Mouse (Mus musculus): Measurements from ENCODE around the gene Inca1. TPM values are rescaled to one million over a fixed set of nuclear protein-coding genes. Genes with fewer than 3 reads are reported as not detected.
A peak's percentile ranks its signal among the peaks of the same experiment; 100 is the strongest.

Inca1 gene
- 0.99 and 1.4 TPM in 2 replicates for polyA plus RNA-seq (2016; fragmentation: Nextera tagmentation; extraction: Ambion mirVana)

DNA sequence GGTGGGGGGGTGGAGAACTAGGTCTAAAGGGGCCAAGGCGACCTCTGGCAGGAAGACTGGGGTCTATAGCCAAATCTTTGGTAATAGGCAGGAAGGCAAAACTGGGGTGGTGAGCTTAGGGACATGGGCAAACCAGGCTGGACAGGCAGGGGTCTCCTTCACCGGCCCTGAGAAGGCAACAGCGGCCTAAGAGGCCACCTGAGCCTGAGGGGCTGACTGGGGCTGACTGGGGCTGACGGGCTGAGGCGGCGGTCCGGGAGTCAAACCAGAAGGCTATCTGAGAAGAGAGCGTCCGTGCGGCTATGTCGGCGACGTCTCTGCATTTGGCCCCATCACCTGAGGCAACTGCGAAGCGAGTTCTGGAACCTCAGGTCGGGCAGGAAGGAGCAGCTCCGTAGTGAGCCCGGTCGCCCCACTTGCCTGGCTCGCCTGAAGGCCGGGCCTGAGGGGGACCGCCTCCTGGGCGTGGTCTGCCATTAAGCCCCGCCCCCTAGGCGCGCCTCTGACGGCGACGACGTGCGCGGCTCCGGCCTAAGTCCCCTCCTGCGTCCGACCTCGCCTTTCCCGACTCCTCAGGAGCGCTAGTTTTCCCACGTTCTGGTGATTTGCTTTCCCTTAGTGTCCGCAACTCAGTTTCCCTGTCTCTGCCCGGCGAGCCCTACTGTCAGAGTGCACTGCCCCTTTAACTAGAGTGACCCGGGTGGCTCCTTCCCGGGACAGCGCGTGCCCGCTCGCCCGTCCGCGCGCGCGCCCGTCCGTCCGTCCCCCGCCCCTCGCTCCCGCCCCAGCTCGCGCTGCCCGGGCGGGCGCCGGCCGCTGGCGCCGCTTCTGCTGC is at the start of gene Inca1, which contains the start of gene Kif1c:
Gene Inca1, minus strand, starts transcription at position 434 of the 835 bp plus-strand sequence.
Gene Kif1c, plus strand, starts transcription at position 827 of the 835 bp plus-strand sequence.
- peak; percentile 96 for ATAC-seq (ENCODE audit: low FRiP score)
- WGBS = under 1% methylated on average over 69 of the region's 69 CpGs

DNA sequence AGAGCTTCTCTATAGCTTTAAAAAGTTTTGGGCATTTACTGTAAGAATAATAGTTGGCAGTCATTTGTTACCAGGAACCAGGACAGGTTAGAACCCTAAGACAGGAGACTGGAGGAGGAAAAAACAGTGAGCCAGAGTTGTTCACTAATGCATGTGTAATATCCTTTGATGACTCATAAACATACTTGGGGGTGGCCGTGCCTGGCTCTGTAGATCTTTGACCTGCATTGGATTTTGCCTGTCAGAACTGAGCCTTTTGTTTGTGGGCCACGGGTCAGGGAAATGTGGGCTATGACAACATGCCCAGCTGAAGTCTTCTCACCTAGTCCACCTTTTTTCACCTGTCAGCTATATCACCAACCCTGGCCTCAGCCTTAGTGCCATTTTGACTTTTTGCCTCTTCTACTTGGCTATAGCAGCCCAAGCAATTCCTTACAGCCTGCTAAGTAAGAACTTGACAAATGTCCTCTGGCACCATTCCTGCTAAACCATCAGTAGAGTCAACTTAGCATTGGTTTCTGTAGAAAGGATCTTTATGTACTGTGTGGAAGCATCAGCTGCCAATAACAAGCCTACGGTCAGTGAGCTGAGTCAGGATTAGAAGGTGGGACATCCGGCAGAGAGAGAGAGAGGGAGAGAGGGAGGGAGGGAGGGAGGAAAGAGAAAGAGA is 48.1 kb upstream of the Inca1 start:
- H3K9ac ChIP-seq = no peak overlapping the region
- no peak overlapping the region for H3K4me2 ChIP-seq (replicated peaks)
- H3K27ac ChIP-seq = no peak overlapping the region
- H3K36me3 ChIP-seq = no peaks in the 10 kb centered on the region
- ATAC-seq (ENCODE audit: low FRiP score) = no peak
- no peaks in the 10 kb centered on the region for H3K9me3 ChIP-seq (replicated peaks)
- no peaks in the 10 kb centered on the region for H3K4me1 ChIP-seq
- 92% methylated on average over 4 of the region's 4 CpGs for WGBS
- H3K27me3 ChIP-seq = no peaks in the 10 kb centered on the region
- no peak overlapping the region for H3K4me3 ChIP-seq

More for the DNA sequence above, at the start of gene Inca1, which contains the start of gene Kif1c:
- H3K4me2 ChIP-seq (replicated peaks) = peak within 1 kb of the TSS; percentile 74
- no peaks in the 10 kb centered on the region for H3K27me3 ChIP-seq
- no peaks in the 10 kb centered on the region for H3K9me3 ChIP-seq (replicated peaks)
- peaks cover 12% of the 10 kb centered on the region for H3K36me3 ChIP-seq
- H3K4me3 ChIP-seq = peak within 1 kb of the TSS; percentile 91
- H3K9ac ChIP-seq = peak within 1 kb of the TSS; percentile 91
- peaks cover 27% of the 10 kb centered on the region for H3K4me1 ChIP-seq
- peak within 1 kb of the TSS; percentile 89 for H3K27ac ChIP-seq

DNA sequence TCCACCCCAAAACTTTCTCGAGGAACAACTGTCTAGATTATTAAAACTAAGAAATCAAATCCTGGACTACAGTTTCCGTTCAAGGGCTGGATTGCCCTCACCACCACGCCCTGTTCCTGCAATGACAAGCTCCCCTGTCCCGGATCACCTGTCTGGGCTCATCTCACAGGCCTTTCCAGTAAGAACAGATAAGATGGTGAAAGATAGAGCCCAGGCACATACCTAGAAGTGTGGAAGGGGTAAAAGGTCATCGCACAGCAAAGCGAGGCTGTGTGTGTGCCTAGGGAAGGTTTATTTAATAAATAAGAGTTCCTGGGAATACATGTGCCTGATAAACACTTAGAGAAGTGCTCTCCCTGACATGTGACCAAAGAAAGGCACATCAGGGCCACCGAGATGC is 45.7 kb upstream of the Inca1 start:
- no peaks in the 10 kb centered on the region for H3K4me1 ChIP-seq
- H3K4me2 ChIP-seq (replicated peaks) = no peak overlapping the region
- no peaks in the 10 kb centered on the region for H3K9me3 ChIP-seq (replicated peaks)
- no peaks in the 10 kb centered on the region for H3K27me3 ChIP-seq
- no peaks in the 10 kb centered on the region for H3K36me3 ChIP-seq
- 85% methylated on average over 7 of the region's 7 CpGs for WGBS
- H3K27ac ChIP-seq = no peak overlapping the region
- ATAC-seq (ENCODE audit: low FRiP score) = no peak
- no peak overlapping the region for H3K9ac ChIP-seq
- no peak overlapping the region for H3K4me3 ChIP-seq

DNA sequence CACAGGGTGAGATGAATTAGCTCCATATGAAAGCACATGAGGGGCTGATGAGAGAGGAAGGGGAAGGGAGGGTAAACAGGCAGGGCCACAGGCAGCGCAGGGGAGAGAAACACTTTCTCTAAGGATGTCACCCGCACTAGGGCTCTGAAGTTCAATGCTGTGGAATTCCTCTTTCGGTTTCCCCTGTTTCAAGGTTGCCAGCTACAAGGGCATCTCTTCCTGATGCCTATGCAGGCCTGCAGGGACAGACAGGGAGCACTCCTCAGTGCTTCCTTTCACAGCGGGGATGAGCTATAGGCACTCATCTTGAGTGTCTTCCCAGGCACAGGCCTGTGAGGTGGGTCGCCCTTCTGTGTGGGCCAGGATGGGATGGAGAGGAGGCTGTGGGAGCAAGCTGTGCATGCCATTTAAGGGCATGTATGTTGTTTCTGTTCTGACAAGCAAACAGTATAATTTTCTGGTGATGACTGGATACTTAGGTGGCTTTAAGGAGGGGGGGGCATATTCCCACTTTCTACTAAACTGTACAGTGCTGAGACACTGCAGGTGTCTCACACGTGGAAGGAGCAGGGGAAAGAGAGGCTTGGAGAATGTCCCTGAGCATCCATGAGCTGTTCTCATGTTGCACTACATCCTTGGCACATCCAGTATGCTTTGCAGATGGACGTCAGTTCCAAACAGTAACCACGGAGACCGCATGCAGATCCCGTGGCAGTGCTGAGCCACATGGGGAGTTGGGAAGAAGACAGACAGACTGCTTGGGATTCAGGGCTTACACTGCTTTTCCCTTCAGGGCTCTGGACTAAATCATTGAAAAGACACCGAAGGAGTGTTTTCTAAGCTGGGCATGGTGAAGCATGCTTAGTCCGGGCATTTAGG is 42.9 kb upstream of the Inca1 start:
- H3K4me2 ChIP-seq (replicated peaks) = no peak overlapping the region
- H3K4me1 ChIP-seq = no peaks in the 10 kb centered on the region
- H3K36me3 ChIP-seq = no peaks in the 10 kb centered on the region
- no peak for ATAC-seq (ENCODE audit: low FRiP score)
- WGBS = 76% methylated on average over 12 of the region's 12 CpGs
- no peak overlapping the region for H3K4me3 ChIP-seq
- H3K9me3 ChIP-seq (replicated peaks) = no peaks in the 10 kb centered on the region
- no peak overlapping the region for H3K9ac ChIP-seq
- no peaks in the 10 kb centered on the region for H3K27me3 ChIP-seq
- no peak overlapping the region for H3K27ac ChIP-seq

DNA sequence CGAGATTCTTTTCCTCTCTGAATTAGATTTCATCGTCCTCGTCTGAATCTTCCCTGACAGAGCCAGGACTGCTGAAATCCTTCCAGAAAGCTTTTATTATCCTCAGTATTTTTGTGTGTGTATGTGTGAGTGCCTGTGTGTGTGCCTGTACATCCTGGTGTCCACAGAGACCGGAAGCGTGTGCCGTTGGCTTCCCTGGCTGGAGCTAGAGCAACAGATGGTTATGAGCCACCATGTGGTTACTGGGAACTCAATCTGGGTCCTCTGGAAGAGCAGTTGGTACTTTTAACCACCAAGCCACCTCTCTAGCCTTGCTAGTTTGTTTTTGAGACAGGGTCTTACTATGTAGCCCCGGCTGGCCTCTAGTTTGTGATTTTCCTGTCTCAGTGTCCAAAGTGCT is 42.2 kb upstream of the Inca1 start:
- H3K4me3 ChIP-seq = no peak overlapping the region
- no peaks in the 10 kb centered on the region for H3K4me1 ChIP-seq
- H3K9me3 ChIP-seq (replicated peaks) = no peaks in the 10 kb centered on the region
- WGBS = 81% methylated on average over 7 of the region's 7 CpGs
- ATAC-seq (ENCODE audit: low FRiP score) = no peak
- H3K27ac ChIP-seq = no peak overlapping the region
- no peak overlapping the region for H3K4me2 ChIP-seq (replicated peaks)
- no peaks in the 10 kb centered on the region for H3K36me3 ChIP-seq
- no peak overlapping the region for H3K9ac ChIP-seq
- H3K27me3 ChIP-seq = no peaks in the 10 kb centered on the region

DNA sequence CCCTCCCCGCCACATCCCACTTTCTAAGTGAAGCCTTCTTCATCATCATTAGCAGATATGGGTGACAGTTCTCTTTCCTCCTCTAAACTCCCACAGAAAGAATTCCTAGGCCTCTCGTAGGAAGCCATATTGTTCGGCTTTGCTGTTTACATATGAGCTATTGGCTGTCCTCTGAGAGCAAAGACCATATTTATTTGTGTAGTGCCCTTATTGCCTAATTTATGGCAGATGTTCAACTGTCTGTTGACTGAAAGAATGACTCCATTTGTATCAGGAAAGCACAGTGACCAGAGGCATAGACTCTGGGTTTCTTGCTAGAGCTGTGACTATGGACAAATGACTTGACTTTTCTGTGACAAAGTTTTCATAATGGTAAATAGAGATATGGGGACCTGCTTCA is 41.6 kb upstream of the Inca1 start:
- no peaks in the 10 kb centered on the region for H3K36me3 ChIP-seq
- WGBS = 89% methylated on average over 3 of the region's 3 CpGs
- no peak overlapping the region for H3K4me2 ChIP-seq (replicated peaks)
- no peaks in the 10 kb centered on the region for H3K4me1 ChIP-seq
- ATAC-seq (ENCODE audit: low FRiP score) = no peak
- H3K4me3 ChIP-seq = no peak overlapping the region
- H3K9ac ChIP-seq = no peak overlapping the region
- no peak overlapping the region for H3K27ac ChIP-seq
- no peaks in the 10 kb centered on the region for H3K27me3 ChIP-seq
- H3K9me3 ChIP-seq (replicated peaks) = no peaks in the 10 kb centered on the region

DNA sequence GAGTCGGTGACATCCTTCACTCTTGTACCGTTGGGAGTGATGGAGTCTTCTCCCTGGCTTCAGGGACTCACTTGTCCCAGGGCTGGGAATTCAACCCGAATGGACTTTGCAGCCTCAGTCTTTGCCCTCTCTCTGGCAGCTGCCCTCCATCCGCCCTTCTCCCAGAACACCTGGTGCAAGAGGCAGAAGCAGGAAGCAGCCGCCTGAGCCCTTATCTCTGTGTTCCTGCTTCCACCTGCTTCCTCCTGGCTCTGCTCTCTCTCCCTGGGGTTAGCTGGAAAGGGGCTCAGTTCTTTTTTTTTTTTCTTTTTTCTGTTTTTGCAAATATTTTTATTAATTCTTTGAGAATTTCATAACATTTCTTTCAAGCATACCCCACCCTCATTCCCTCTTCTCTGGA is 37.8 kb upstream of the Inca1 start:
- Histone ChIP-seq H3K4me3 (no peak overlapping the region), H3K27ac (no peak overlapping the region), H3K36me3 (no peaks in the 10 kb centered on the region), H3K4me2 (replicated peaks) (no peak overlapping the region), H3K27me3 (no peaks in the 10 kb centered on the region), H3K9ac (no peak overlapping the region), H3K4me1 (no peaks in the 10 kb centered on the region), H3K9me3 (replicated peaks) (no peaks in the 10 kb centered on the region)
- ATAC-seq (ENCODE audit: low FRiP score) = no peak
- WGBS = 78% methylated on average over 5 of the region's 5 CpGs

DNA sequence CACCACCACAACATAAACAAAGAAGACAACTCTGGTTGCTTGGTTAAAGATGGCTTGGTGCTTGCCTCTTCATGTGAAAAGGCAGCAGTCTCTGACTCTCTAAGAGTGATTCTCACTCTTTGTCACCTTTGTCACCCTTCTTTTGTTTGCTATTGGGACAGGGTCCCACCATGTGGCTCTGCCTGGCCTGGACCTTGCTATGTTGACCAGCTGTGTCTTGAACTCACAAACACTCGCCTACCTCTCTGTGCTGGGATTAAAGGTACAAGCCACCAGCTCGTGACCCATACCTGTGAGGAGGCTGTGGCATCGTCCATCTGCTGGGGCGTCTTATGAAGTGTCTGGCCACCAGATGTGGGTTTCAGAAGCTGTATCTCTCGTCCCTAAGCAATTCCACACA is 33.3 kb upstream of the Inca1 start:
- Histone ChIP-seq H3K36me3 (peaks cover 12% of the 10 kb centered on the region), H3K27me3 (no peaks in the 10 kb centered on the region), H3K4me2 (replicated peaks) (no peak overlapping the region), H3K9me3 (replicated peaks) (no peaks in the 10 kb centered on the region), H3K27ac (no peak overlapping the region), H3K4me3 (no peak overlapping the region), H3K9ac (no peak overlapping the region), H3K4me1 (no peaks in the 10 kb centered on the region)
- 65% methylated on average over 5 of the region's 5 CpGs for WGBS
- no peak for ATAC-seq (ENCODE audit: low FRiP score)

DNA sequence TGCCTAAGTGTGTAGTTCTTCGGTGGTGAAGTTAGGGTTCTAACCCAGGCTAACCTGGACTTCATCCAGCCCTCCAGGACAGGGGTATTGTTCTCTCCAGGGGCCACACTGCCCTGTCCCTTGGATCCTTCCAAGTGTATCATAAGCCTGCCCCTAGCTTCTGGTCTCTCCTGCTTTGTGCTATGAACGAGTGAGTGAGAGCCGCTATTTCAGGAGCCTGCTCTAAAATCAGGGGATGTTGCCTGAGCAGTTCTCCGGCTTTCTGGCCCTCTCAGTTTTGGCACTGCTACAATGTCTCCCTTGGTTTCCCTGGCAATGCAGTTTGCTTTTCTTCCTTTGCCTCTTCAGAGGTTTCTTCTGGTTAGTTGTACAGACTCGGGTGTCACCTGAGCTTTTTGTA is 31.2 kb upstream of the Inca1 start:
- H3K4me2 ChIP-seq (replicated peaks) = no peak overlapping the region
- ATAC-seq (ENCODE audit: low FRiP score) = no peak
- H3K4me1 ChIP-seq = no peaks in the 10 kb centered on the region
- H3K27ac ChIP-seq = no peak overlapping the region
- no peaks in the 10 kb centered on the region for H3K9me3 ChIP-seq (replicated peaks)
- H3K4me3 ChIP-seq = no peak overlapping the region
- 61% methylated on average over 5 of the region's 5 CpGs for WGBS
- no peaks in the 10 kb centered on the region for H3K27me3 ChIP-seq
- no peak overlapping the region for H3K9ac ChIP-seq
- H3K36me3 ChIP-seq = peaks cover 33% of the 10 kb centered on the region

DNA sequence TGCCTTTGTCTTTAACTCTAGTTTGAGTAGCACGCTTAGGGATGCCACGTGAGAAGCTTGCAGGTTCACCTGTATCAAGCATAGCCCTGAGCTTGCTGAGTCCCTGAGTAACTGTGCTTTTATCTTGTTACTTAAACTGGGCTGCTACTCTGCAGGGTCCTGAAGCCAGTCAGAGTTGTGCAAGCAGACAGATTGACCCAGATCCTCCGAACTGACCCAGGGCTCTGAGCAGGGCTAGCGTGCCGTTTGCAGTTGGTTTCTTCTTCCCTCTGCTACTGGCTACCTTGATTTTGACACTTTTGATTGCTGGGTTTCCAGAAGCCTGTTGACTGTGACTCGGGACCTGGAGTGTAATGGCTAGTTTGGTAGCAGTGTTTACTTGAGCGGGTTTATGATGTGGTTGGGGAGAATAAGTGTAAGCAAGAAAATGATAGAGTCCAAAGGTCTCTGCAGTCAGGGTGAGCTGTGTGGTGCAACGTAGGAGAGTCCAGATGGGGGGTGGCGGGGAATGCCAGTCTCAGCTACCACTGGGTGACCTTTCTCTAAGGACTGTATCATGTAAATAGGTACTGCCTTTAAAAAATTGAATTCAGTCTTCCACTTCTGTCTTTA is 30.6 kb upstream of the Inca1 start:
- ATAC-seq (ENCODE audit: low FRiP score) = no peak
- Histone ChIP-seq H3K27me3 (no peaks in the 10 kb centered on the region), H3K27ac (no peak overlapping the region), H3K9ac (no peak overlapping the region), H3K4me2 (replicated peaks) (no peak overlapping the region), H3K36me3 (peaks cover 39% of the 10 kb centered on the region), H3K9me3 (replicated peaks) (no peaks in the 10 kb centered on the region), H3K4me3 (no peak overlapping the region), H3K4me1 (no peaks in the 10 kb centered on the region)
- 85% methylated on average over 9 of the region's 9 CpGs for WGBS

DNA sequence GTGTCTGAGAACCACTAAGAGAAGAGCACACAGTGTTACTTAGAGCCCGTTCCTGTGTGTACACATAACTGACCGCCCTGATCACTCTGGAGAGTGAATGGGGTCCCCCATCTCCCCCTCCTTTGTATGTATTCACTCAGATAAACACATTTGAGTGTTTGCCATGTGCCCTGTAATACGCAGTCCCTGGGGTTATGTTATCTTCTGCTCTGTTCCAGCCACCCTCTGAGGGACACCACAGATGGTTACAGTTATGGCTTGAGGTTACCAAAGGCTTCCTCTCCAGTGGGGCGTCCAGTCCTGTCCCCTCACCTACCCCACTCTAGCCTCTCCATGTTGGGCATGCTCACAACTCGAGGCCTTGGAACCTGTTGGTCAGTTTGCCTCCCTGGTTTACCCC is 27.4 kb upstream of the Inca1 start:
- H3K4me1 ChIP-seq = no peaks in the 10 kb centered on the region
- no peak for ATAC-seq (ENCODE audit: low FRiP score)
- H3K9me3 ChIP-seq (replicated peaks) = no peaks in the 10 kb centered on the region
- no peak overlapping the region for H3K4me3 ChIP-seq
- peaks cover 63% of the 10 kb centered on the region for H3K36me3 ChIP-seq
- no peak overlapping the region for H3K9ac ChIP-seq
- H3K27me3 ChIP-seq = no peaks in the 10 kb centered on the region
- H3K27ac ChIP-seq = no peak overlapping the region
- no peak overlapping the region for H3K4me2 ChIP-seq (replicated peaks)
- whole genome bisulfite sequencing = 84% methylated on average over 5 of the region's 5 CpGs

DNA sequence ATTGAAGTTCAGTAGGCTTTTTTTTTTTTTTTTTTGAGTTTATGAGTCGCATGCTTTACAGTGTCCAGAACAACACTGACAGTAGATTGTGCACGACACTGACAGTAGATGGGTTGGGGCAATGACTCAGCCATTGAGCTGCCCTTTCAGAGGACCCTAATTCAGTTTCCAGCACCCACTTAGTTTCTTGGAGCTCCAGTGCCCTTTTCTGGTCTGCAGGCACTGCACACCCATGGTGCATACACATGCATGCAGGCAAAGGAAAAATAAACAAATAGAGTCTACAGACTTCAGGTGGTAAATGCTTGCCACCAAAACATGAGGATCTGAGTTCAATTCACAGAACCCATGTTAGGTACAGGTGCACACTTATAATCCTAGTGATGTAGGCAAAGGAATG is 26.6 kb upstream of the Inca1 start:
- WGBS = 78% methylated on average over 2 of the region's 2 CpGs
- no peak for ATAC-seq (ENCODE audit: low FRiP score)
- H3K4me2 ChIP-seq (replicated peaks) = no peak overlapping the region
- H3K4me3 ChIP-seq = no peak overlapping the region
- no peaks in the 10 kb centered on the region for H3K27me3 ChIP-seq
- H3K27ac ChIP-seq = no peak overlapping the region
- no peak overlapping the region for H3K9ac ChIP-seq
- no peaks in the 10 kb centered on the region for H3K9me3 ChIP-seq (replicated peaks)
- H3K4me1 ChIP-seq = no peaks in the 10 kb centered on the region
- peaks cover 71% of the 10 kb centered on the region for H3K36me3 ChIP-seq
